Mouse (Mus musculus) stomach, embryonic 16.5 days (tissue): ENCODE data around the gene Fam57b. TPM values are rescaled to one million over a fixed set of nuclear protein-coding genes. Genes with fewer than 3 reads are reported as not detected.
A peak's percentile ranks its signal among the peaks of the same experiment; 100 is the strongest.

ENCODE experiments used
- ATAC-seq: fragments of 200-750 bp; cut with Nextera tagmentation; 2 replicates; pipeline ENCODE4 v1.8.0; 2017; ENCODE audit warnings: moderate number of reproducible peaks, moderate TSS enrichment; ENCODE audit not compliant: insufficient read depth, low FRiP score
- H3K27ac ChIP-seq: fragments of 300-500 bp; sonication (generic); 2 replicates; pipeline ENCODE4 v1.5.1; 2014; ENCODE audit warnings: low read length
- H3K27me3 ChIP-seq: fragments of 300-500 bp; sonication (generic); 2 replicates; pipeline ENCODE4 v1.6.1; 2014; ENCODE audit warnings: low read length, control low read depth, mixed read lengths; ENCODE audit not compliant: control insufficient read depth, insufficient read depth
- H3K36me3 ChIP-seq: fragments of 300-500 bp; sonication (generic); 2 replicates; pipeline ENCODE4 v1.6.1; 2014; ENCODE audit warnings: low read length; ENCODE audit not compliant: control insufficient read depth, insufficient read depth
- H3K4me1 ChIP-seq: fragments of 300-500 bp; sonication (generic); 2 replicates; pipeline ENCODE4 v1.6.1; 2014; ENCODE audit warnings: low read length, control low read depth, mixed read lengths; ENCODE audit not compliant: control insufficient read depth, insufficient read depth
- H3K4me2 ChIP-seq: fragments of 300-500 bp; sonication (generic); 2 replicates; pipeline ENCODE4 v1.6.1; 2014; ENCODE audit warnings: low read depth, low read length, mixed read lengths
- H3K4me3 ChIP-seq: fragments of 300-500 bp; sonication (generic); replicated peaks from 2 replicates; pipeline ENCODE4 v1.5.1; 2014; ENCODE audit warnings: mild to moderate bottlenecking, low read length
- H3K9ac ChIP-seq: fragments of 300-500 bp; sonication (generic); 2 replicates; pipeline ENCODE4 v1.6.1; 2014; ENCODE audit warnings: low read length
- H3K9me3 ChIP-seq: fragments of 300-500 bp; sonication (generic); replicated peaks from 2 replicates; pipeline ENCODE4 v1.6.1; 2016; ENCODE audit warnings: low read length, control low read depth; ENCODE audit not compliant: control insufficient read depth
- whole genome bisulfite sequencing: fragments of 180-500 bp; shearing (Covaris S2); extraction: QIAGEN DNeasy Blood & Tissue Kit; methylation state at CpG from one replicate; pipeline ENCODE4 v1.1.7; 2014; 5-methylcytosine and 5-hydroxymethylcytosine counted together
- polyA plus RNA-seq: library from polyadenylated mRNA; unstranded; fragments of >200 nt; fragmentation: Nextera tagmentation; extraction: Ambion mirVana; gene quantifications from 2 replicates; pipeline ENCODE4 v1.2.1, GENCODE M21; 2015

Gene Fam57b
- polyA plus RNA-seq, 1 experiment from 2014 or later: 1.1 TPM

GRCm38 (mm10) chr7:126760956-126761355 lies 36.5 kb upstream of the Fam57b start:
- Histone ChIP-seq H3K4me3 (peak overlapping the region; percentile 81), H3K9ac (peak overlapping the region; percentile 92)

GRCm38 (mm10) chr7:126761529-126762067 lies 35.9 kb upstream of the Fam57b start:
- ATAC-seq: no peak; the same call in 1 of the 2 replicates
- Histone ChIP-seq H3K9ac (peak overlapping the region; percentile 92; the same call in 1 of the 2 replicates), H3K4me3 (peak overlapping the region; percentile 81), H3K4me2 (peak overlapping the region; percentile 92), H3K4me1 (peaks cover 38% of the 10 kb centered on the region), H3K36me3 (peaks cover 19% of the 10 kb centered on the region), H3K27ac (peak overlapping the region; percentile 99), H3K27me3 (no peaks in the 10 kb centered on the region), H3K9me3 (no peaks in the 10 kb centered on the region)
- 40% methylated on average over 6 of the region's 6 CpGs for WGBS

More at GRCm38 (mm10) chr7:126760956-126761355, 36.5 kb upstream of the Fam57b start:
- H3K9me3 ChIP-seq: no peaks in the 10 kb centered on the region
- peak overlapping the region; percentile 92 for H3K4me2 ChIP-seq
- H3K4me1 ChIP-seq: peaks cover 33% of the 10 kb centered on the region
- H3K27ac ChIP-seq: peak overlapping the region; percentile 99
- WGBS: 45% methylated on average over 4 of the region's 4 CpGs
- H3K27me3 ChIP-seq: no peaks in the 10 kb centered on the region
- H3K36me3 ChIP-seq: peaks cover 19% of the 10 kb centered on the region
- no peak for ATAC-seq

GRCm38 (mm10) chr7:126762471-126763008 lies 34.9 kb upstream of the Fam57b start:
- peak overlapping the region; percentile 25 for H3K4me2 ChIP-seq
- peak overlapping the region; percentile 99 for H3K27ac ChIP-seq
- H3K9ac ChIP-seq: peak overlapping the region; percentile 49; the same call in 1 of the 2 replicates
- no peaks in the 10 kb centered on the region for H3K9me3 ChIP-seq
- H3K4me1 ChIP-seq: peaks cover 38% of the 10 kb centered on the region
- 47% methylated on average over 17 of the region's 17 CpGs for WGBS
- peaks cover 19% of the 10 kb centered on the region for H3K36me3 ChIP-seq
- H3K27me3 ChIP-seq: no peaks in the 10 kb centered on the region
- peak overlapping the region; percentile 7; the same call in 1 of the 2 replicates for H3K4me3 ChIP-seq
- ATAC-seq: no peak

GRCm38 (mm10) chr7:126765540-126765939 lies 31.9 kb upstream of the Fam57b start:
- Histone ChIP-seq H3K4me3 (no peak overlapping the region), H3K36me3 (peaks cover 26% of the 10 kb centered on the region), H3K27me3 (no peaks in the 10 kb centered on the region), H3K4me2 (no peak overlapping the region), H3K9me3 (no peaks in the 10 kb centered on the region), H3K27ac (peak overlapping the region; percentile 39; the same call in 1 of the 2 replicates), H3K4me1 (peaks cover 33% of the 10 kb centered on the region), H3K9ac (0 out of 2 replicates have a peak overlapping the region, but pooled peaks have one; percentile 18)
- WGBS: 74% methylated on average over 9 of the region's 9 CpGs
- no peak for ATAC-seq

- peak; percentile 58; the same call in 1 of the 2 replicates for ATAC-seq
- Histone ChIP-seq H3K9ac (0 out of 2 replicates have a peak within 1 kb of the TSS, but pooled peaks have one; percentile 18), H3K9me3 (no peaks in the 10 kb centered on the region), H3K4me1 (peaks cover 27% of the 10 kb centered on the region), H3K4me2 (no peak within 1 kb of the TSS), H3K36me3 (peaks cover 26% of the 10 kb centered on the region), H3K27me3 (no peaks in the 10 kb centered on the region), H3K4me3 (no peak within 1 kb of the TSS), H3K27ac (peak within 1 kb of the TSS; percentile 39; the same call in 1 of the 2 replicates)
- 81% methylated on average over 16 of the region's 16 CpGs for WGBS
Measured at GRCm38 (mm10) chr7:126766201-126766600, 31.3 kb upstream of the Fam57b start, which contains the start of gene Gdpd3. Gene Gdpd3, plus strand, starts transcription at chr7:126766334.

- Histone ChIP-seq H3K4me1 (peaks cover 19% of the 10 kb centered on the region), H3K4me3 (no peak overlapping the region), H3K36me3 (peaks cover 26% of the 10 kb centered on the region), H3K9ac (no peak overlapping the region), H3K9me3 (no peaks in the 10 kb centered on the region), H3K27ac (no peak overlapping the region), H3K4me2 (no peak overlapping the region), H3K27me3 (no peaks in the 10 kb centered on the region)
- ATAC-seq: no peak
- 90% methylated on average over 8 of the region's 8 CpGs for WGBS
Measured at GRCm38 (mm10) chr7:126767001-126767400, 30.5 kb upstream of the Fam57b start.

- no peak for ATAC-seq
- no peak overlapping the region for H3K4me2 ChIP-seq
- WGBS: 83% methylated on average over 12 of the region's 12 CpGs
- H3K9me3 ChIP-seq: no peaks in the 10 kb centered on the region
- peaks cover 8% of the 10 kb centered on the region; the same call in 1 of the 2 replicates for H3K36me3 ChIP-seq
- H3K4me3 ChIP-seq: no peak overlapping the region
- H3K27ac ChIP-seq: no peak overlapping the region
- H3K4me1 ChIP-seq: peaks cover 8% of the 10 kb centered on the region
- no peaks in the 10 kb centered on the region for H3K27me3 ChIP-seq
- no peak overlapping the region for H3K9ac ChIP-seq
Measured at GRCm38 (mm10) chr7:126770784-126771183, 26.7 kb upstream of the Fam57b start.

GRCm38 (mm10) chr7:126773351-126773750 lies 24.1 kb upstream of the Fam57b start:
- Histone ChIP-seq H3K36me3 (peaks cover 8% of the 10 kb centered on the region; the same call in 1 of the 2 replicates), H3K27me3 (no peaks in the 10 kb centered on the region), H3K4me1 (peaks cover 15% of the 10 kb centered on the region), H3K27ac (no peak overlapping the region), H3K9me3 (no peaks in the 10 kb centered on the region), H3K4me3 (no peak overlapping the region), H3K9ac (no peak overlapping the region), H3K4me2 (no peak overlapping the region)
- 78% methylated on average over 2 of the region's 2 CpGs for WGBS
- ATAC-seq: no peak

- Histone ChIP-seq H3K4me2 (no peak overlapping the region), H3K27ac (no peak overlapping the region), H3K9me3 (no peaks in the 10 kb centered on the region), H3K4me3 (no peak overlapping the region), H3K4me1 (peaks cover 15% of the 10 kb centered on the region), H3K27me3 (no peaks in the 10 kb centered on the region), H3K36me3 (peaks cover 8% of the 10 kb centered on the region; the same call in 1 of the 2 replicates), H3K9ac (no peak overlapping the region)
- WGBS: 56% methylated on average over 2 of the region's 2 CpGs
- no peak for ATAC-seq
Measured at GRCm38 (mm10) chr7:126774463-126774862, 23.0 kb upstream of the Fam57b start.
